Mouse (Mus musculus) kidney, postnatal 0 days (tissue): ENCODE measurements at regions not wholly inside any gene's neighbourhood (a gene's known extent, or its start where the extent isn't known, plus 50 kb on each side); places are given as distances from the start of the nearest gene placed in this dataset.

Experiments
- ATAC-seq: fragments of 200-750 bp; cut with Nextera tagmentation; replicated peaks from 2 replicates; pipeline ENCODE4 v1.8.0; 2017; ENCODE audit warnings: low read depth, moderate number of reproducible peaks, moderate TSS enrichment, moderate library complexity; ENCODE audit not compliant: low FRiP score
- DNase-seq: peaks from one replicate; pipeline ENCODE4 v3.0.0-alpha.2; 2016; ENCODE audit warnings: low spot score
- H3K27ac ChIP-seq: fragments of 300-500 bp; sonication (generic); 2 replicates; pipeline ENCODE4 v1.5.1; 2014; ENCODE audit warnings: mild to moderate bottlenecking
- H3K27me3 ChIP-seq: fragments of 300-500 bp; sonication (generic); 2 replicates; pipeline ENCODE4 v1.6.1; 2014; ENCODE audit warnings: low read length, mixed read lengths; ENCODE audit not compliant: insufficient read depth
- H3K36me3 ChIP-seq: fragments of 300-500 bp; sonication (generic); 2 replicates; pipeline ENCODE4 v1.6.1; 2014; ENCODE audit warnings: low read length, mixed read lengths; ENCODE audit not compliant: insufficient read depth
- H3K4me1 ChIP-seq: fragments of 300-500 bp; sonication (generic); replicated peaks from 2 replicates; pipeline ENCODE4 v1.6.1; 2014; ENCODE audit warnings: antibody characterized with exemption, low read length, mixed read lengths; ENCODE audit not compliant: insufficient read depth
- H3K4me2 ChIP-seq: fragments of 300-500 bp; sonication (generic); 2 replicates; pipeline ENCODE4 v1.6.1; 2014; ENCODE audit warnings: mild to moderate bottlenecking, low read length, moderate library complexity, mixed read lengths
- H3K4me3 ChIP-seq: fragments of 300-500 bp; sonication (generic); replicated peaks from 2 replicates; pipeline ENCODE4 v1.5.1; 2014; ENCODE audit warnings: low read depth, low read length
- H3K9ac ChIP-seq: fragments of 300-500 bp; sonication (generic); 2 replicates; pipeline ENCODE4 v1.6.1; 2014; ENCODE audit warnings: low read depth, low read length
- H3K9me3 ChIP-seq: fragments of 300-500 bp; sonication (generic); replicated peaks from 2 replicates; pipeline ENCODE4 v1.6.1; 2016; ENCODE audit warnings: low read length, inconsistent platforms, mixed read lengths
- CTCF ChIP-seq: IDR thresholded peaks from 2 replicates; pipeline ENCODE4 v1.5.1; 2016; ENCODE audit warnings: antibody characterized with exemption, low read depth, mild to moderate bottlenecking, moderate library complexity
- WGBS: fragments of 180-500 bp; shearing (Covaris S2); extraction: QIAGEN DNeasy Blood & Tissue Kit; methylation state at CpG from one replicate; pipeline ENCODE4 v1.1.7; 2014; 5-methylcytosine and 5-hydroxymethylcytosine counted together

GRCm38 (mm10) chr6:134320379-134320932, 75.7 kb upstream of the Bcl2l14 start:
- Histone ChIP-seq H3K4me2 (no peak overlapping the region), H3K9me3 (no peaks in the 10 kb centered on the region), H3K9ac (no peak overlapping the region), H3K36me3 (no peaks in the 10 kb centered on the region), H3K4me3 (no peak overlapping the region), H3K27ac (no peak overlapping the region), H3K27me3 (no peaks in the 10 kb centered on the region), H3K4me1 (no peaks in the 10 kb centered on the region)
- ATAC-seq (no peak), DNase-seq (no peak)
- peak; percentile 42; the same call in 1 of the 2 replicates for TF ChIP-seq CTCF
- WGBS: 80% methylated on average over 7 of the region's 7 CpGs

- no peak for TF ChIP-seq CTCF
- ATAC-seq (no peak), DNase-seq (no peak)
- Histone ChIP-seq H3K36me3 (no peaks in the 10 kb centered on the region), H3K4me2 (no peak overlapping the region), H3K9ac (no peak overlapping the region), H3K4me3 (no peak overlapping the region), H3K9me3 (no peaks in the 10 kb centered on the region), H3K4me1 (no peaks in the 10 kb centered on the region), H3K27me3 (no peaks in the 10 kb centered on the region), H3K27ac (no peak overlapping the region)
- WGBS: 50% methylated on average over 3 of the region's 3 CpGs
These were observed 72.1 kb upstream of the Bcl2l14 start for GRCm38 (mm10) chr6:134324001-134324400.

GRCm38 (mm10) chr6:134325564-134325963, 70.6 kb upstream of the Bcl2l14 start:
- TF ChIP-seq CTCF: no peak
- ATAC-seq (no peak), DNase-seq (no peak)
- Histone ChIP-seq H3K27me3 (no peaks in the 10 kb centered on the region), H3K9ac (no peak overlapping the region), H3K4me3 (no peak overlapping the region), H3K4me1 (no peaks in the 10 kb centered on the region), H3K9me3 (no peaks in the 10 kb centered on the region), H3K27ac (no peak overlapping the region), H3K4me2 (no peak overlapping the region), H3K36me3 (no peaks in the 10 kb centered on the region)
- WGBS: 92% methylated on average over 4 of the region's 4 CpGs

- Histone ChIP-seq H3K4me1 (no peaks in the 10 kb centered on the region), H3K9ac (no peak overlapping the region), H3K9me3 (no peaks in the 10 kb centered on the region), H3K4me2 (no peak overlapping the region), H3K27me3 (no peaks in the 10 kb centered on the region), H3K27ac (no peak overlapping the region), H3K4me3 (no peak overlapping the region), H3K36me3 (no peaks in the 10 kb centered on the region)
- DNase-seq (peak; percentile 7), ATAC-seq (0 out of 2 replicates have a peak, but pooled peaks have one; percentile 36)
- WGBS: 57% methylated on average over 10 of the region's 10 CpGs
- no peak; the same call in 1 of the 2 replicates for TF ChIP-seq CTCF
These were observed 66.4 kb upstream of the Bcl2l14 start for GRCm38 (mm10) chr6:134329550-134330299.

GRCm38 (mm10) chr6:134330300-134330640, 65.8 kb upstream of the Bcl2l14 start:
- no peaks in the 10 kb centered on the region for H3K9me3 ChIP-seq
- no peak overlapping the region for H3K27ac ChIP-seq
- H3K4me2 ChIP-seq: no peak overlapping the region
- H3K9ac ChIP-seq: no peak overlapping the region
- no peak for TF ChIP-seq CTCF
- no peaks in the 10 kb centered on the region for H3K27me3 ChIP-seq
- no peak overlapping the region for H3K4me3 ChIP-seq
- WGBS: 90% methylated on average over 4 of the region's 4 CpGs
- no peaks in the 10 kb centered on the region for H3K4me1 ChIP-seq
- DNase-seq (peak; percentile 61), ATAC-seq (no peak)
- H3K36me3 ChIP-seq: no peaks in the 10 kb centered on the region

- H3K9me3 ChIP-seq: no peaks in the 10 kb centered on the region
- no peaks in the 10 kb centered on the region for H3K4me1 ChIP-seq
- H3K36me3 ChIP-seq: no peaks in the 10 kb centered on the region
- ATAC-seq (no peak), DNase-seq (no peak)
- no peak overlapping the region for H3K4me3 ChIP-seq
- no peak overlapping the region for H3K4me2 ChIP-seq
- no peak for TF ChIP-seq CTCF
- H3K27ac ChIP-seq: no peak overlapping the region
- 72% methylated on average over 15 of the region's 15 CpGs for WGBS
- H3K27me3 ChIP-seq: no peaks in the 10 kb centered on the region
- no peak overlapping the region for H3K9ac ChIP-seq
These were observed 63.2 kb upstream of the Bcl2l14 start for GRCm38 (mm10) chr6:134332718-134333432.
